Mouse (Mus musculus) hindbrain, embryonic 16.5 days (tissue): ENCODE data around the gene Ubqln4. TPM values are rescaled to one million over a fixed set of nuclear protein-coding genes. Genes with fewer than 3 reads are reported as not detected.

Source experiments
- ATAC-seq: fragments of 200-750 bp; cut with Nextera tagmentation; 2 replicates; pipeline ENCODE4 v1.8.0; 2017; ENCODE audit warnings: moderate TSS enrichment, moderate library complexity
- H3K27ac ChIP-seq: fragments of 300-500 bp; sonication (generic); 2 replicates; pipeline ENCODE4 v1.5.1; 2014; ENCODE audit warnings: low read depth, mild to moderate bottlenecking, control low read depth, low read length, moderate library complexity
- H3K27me3 ChIP-seq: fragments of 300-500 bp; sonication (generic); replicated peaks from 2 replicates; pipeline ENCODE4 v1.6.1; 2014; ENCODE audit warnings: low read length; ENCODE audit not compliant: control insufficient read depth, insufficient read depth
- H3K36me3 ChIP-seq: fragments of 300-500 bp; sonication (generic); 2 replicates; pipeline ENCODE4 v1.6.1; 2014; ENCODE audit warnings: mild to moderate bottlenecking, low read length, moderate library complexity, mixed read lengths; ENCODE audit not compliant: control insufficient read depth, insufficient read depth
- H3K4me1 ChIP-seq: fragments of 300-500 bp; sonication (generic); 2 replicates; pipeline ENCODE4 v1.6.1; 2014; ENCODE audit warnings: low read depth, low read length; ENCODE audit not compliant: control insufficient read depth, insufficient read depth
- H3K4me2 ChIP-seq: fragments of 300-500 bp; sonication (generic); 2 replicates; pipeline ENCODE4 v1.6.1; 2014; ENCODE audit warnings: mild to moderate bottlenecking, low read length, control low read depth, moderate library complexity
- H3K4me3 ChIP-seq: fragments of 300-500 bp; sonication (generic); 2 replicates; pipeline ENCODE4 v1.5.1; 2014; ENCODE audit warnings: mild to moderate bottlenecking, low read length, control low read depth, moderate library complexity
- H3K9ac ChIP-seq: fragments of 300-500 bp; sonication (generic); 2 replicates; pipeline ENCODE4 v1.6.1; 2014; ENCODE audit warnings: low read depth, mild to moderate bottlenecking, control low read depth, low read length, moderate library complexity
- H3K9me3 ChIP-seq: fragments of 300-500 bp; sonication (generic); 2 replicates; pipeline ENCODE4 v1.6.1; 2014; ENCODE audit warnings: mild to moderate bottlenecking, low read length, moderate library complexity; ENCODE audit not compliant: control insufficient read depth
- WGBS: fragments of 180-500 bp; shearing (Covaris S2); extraction: QIAGEN DNeasy Blood & Tissue Kit; methylation state at CpG from one replicate; pipeline ENCODE4 v1.1.7; 2014; 5-methylcytosine and 5-hydroxymethylcytosine counted together
- polyA plus RNA-seq: library from polyadenylated mRNA; unstranded; fragments of >200 nt; fragmentation: Nextera tagmentation; extraction: Ambion mirVana; gene quantifications from 2 replicates; pipeline ENCODE4 v1.2.1, GENCODE M21; 2015

Gene Ubqln4
- polyA plus RNA-seq, 1 experiment from 2014 or later = 40.1 TPM

GRCm38 (mm10) chr3:88579454-88580117 is 26.0 kb downstream of the Ubqln4 start:
- H3K4me1 ChIP-seq = peaks cover 12% of the 10 kb centered on the region
- H3K4me3 ChIP-seq = peak overlapping the region; percentile 98
- H3K9ac ChIP-seq = peak overlapping the region; percentile 98
- no peaks in the 10 kb centered on the region for H3K27me3 ChIP-seq
- H3K27ac ChIP-seq = peak overlapping the region; percentile 78
- peak; percentile 93 for ATAC-seq
- no peaks in the 10 kb centered on the region for H3K9me3 ChIP-seq
- peaks cover 15% of the 10 kb centered on the region for H3K36me3 ChIP-seq
- under 1% methylated on average over 34 of the region's 34 CpGs for WGBS
- peak overlapping the region; percentile 75 for H3K4me2 ChIP-seq

DNA sequence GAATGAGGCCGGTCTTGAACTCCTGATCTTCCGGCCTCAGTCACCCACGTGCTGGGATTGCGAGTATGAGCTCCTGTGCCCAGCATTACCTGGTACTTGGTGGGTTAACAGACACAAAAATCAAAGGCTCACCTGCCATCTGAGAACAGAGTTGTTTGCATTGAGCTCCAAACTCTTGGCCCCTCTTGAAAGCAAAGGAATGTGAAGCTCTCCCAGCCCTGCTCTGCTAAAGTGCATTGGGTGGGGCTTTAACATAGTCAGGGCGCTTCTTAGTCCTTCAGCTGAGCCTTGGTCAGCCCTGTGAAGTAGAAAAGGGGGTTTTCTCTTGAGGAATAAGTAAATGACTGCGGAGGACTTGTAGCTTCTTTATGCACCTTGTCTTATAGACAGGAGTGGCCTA is 32.2 kb downstream of the Ubqln4 start:
- no peak overlapping the region for H3K27ac ChIP-seq
- ATAC-seq = no peak
- H3K36me3 ChIP-seq = peaks cover 38% of the 10 kb centered on the region
- H3K9me3 ChIP-seq = no peaks in the 10 kb centered on the region
- H3K4me3 ChIP-seq = no peak overlapping the region
- H3K4me1 ChIP-seq = peaks cover 4% of the 10 kb centered on the region; the same call in 1 of the 2 replicates
- H3K9ac ChIP-seq = no peak overlapping the region
- 96% methylated on average over 6 of the region's 6 CpGs for WGBS
- H3K4me2 ChIP-seq = no peak overlapping the region
- H3K27me3 ChIP-seq = no peaks in the 10 kb centered on the region

DNA sequence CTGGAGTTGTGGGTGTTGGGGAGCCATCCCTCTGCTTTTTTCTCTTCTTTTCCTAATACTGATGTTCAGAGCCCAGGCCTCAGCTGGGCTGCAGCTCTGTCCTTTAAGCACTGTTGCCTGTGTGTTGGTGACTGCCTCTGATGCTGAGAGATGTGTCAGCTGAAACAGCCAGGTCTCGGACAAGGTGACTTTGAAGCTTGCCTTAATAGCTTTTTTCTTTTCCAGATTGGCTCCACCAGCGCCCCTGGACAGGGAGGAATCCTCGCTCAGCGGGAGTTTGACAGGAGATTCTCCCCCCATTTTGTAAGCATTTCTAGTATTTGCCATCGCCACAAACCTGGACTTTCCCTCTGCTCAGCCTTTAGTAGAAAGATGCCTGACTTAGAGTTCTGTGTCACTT is 33.1 kb downstream of the Ubqln4 start:
- ATAC-seq = no peak
- 97% methylated on average over 5 of the region's 5 CpGs for WGBS
- H3K27me3 ChIP-seq = no peaks in the 10 kb centered on the region
- no peak overlapping the region for H3K4me2 ChIP-seq
- H3K4me1 ChIP-seq = no peaks in the 10 kb centered on the region
- peaks cover 38% of the 10 kb centered on the region for H3K36me3 ChIP-seq
- no peak overlapping the region for H3K9ac ChIP-seq
- no peak overlapping the region for H3K27ac ChIP-seq
- H3K9me3 ChIP-seq = no peaks in the 10 kb centered on the region
- H3K4me3 ChIP-seq = no peak overlapping the region

- H3K9ac ChIP-seq = no peak overlapping the region
- no peaks in the 10 kb centered on the region for H3K9me3 ChIP-seq
- no peak overlapping the region for H3K27ac ChIP-seq
- no peaks in the 10 kb centered on the region for H3K27me3 ChIP-seq
- H3K4me3 ChIP-seq = no peak overlapping the region
- WGBS = 33% methylated on average over 5 of the region's 5 CpGs
- ATAC-seq = no peak
- H3K36me3 ChIP-seq = peaks cover 23% of the 10 kb centered on the region
- H3K4me1 ChIP-seq = no peaks in the 10 kb centered on the region; the same call in 1 of the 2 replicates
- no peak overlapping the region for H3K4me2 ChIP-seq
Measured at GRCm38 (mm10) chr3:88590246-88590645, 36.7 kb downstream of the Ubqln4 start.

GRCm38 (mm10) chr3:88591044-88591443 is 37.5 kb downstream of the Ubqln4 start:
- H3K36me3 ChIP-seq = peaks cover 18% of the 10 kb centered on the region
- H3K9ac ChIP-seq = no peak overlapping the region
- H3K4me3 ChIP-seq = no peak overlapping the region
- no peaks in the 10 kb centered on the region for H3K9me3 ChIP-seq
- no peaks in the 10 kb centered on the region for H3K27me3 ChIP-seq
- H3K27ac ChIP-seq = no peak overlapping the region
- ATAC-seq = no peak
- WGBS = 68% methylated on average over 3 of the region's 3 CpGs
- no peak overlapping the region for H3K4me2 ChIP-seq
- no peaks in the 10 kb centered on the region; the same call in 1 of the 2 replicates for H3K4me1 ChIP-seq

GRCm38 (mm10) chr3:88591950-88592731 is 38.6 kb downstream of the Ubqln4 start:
- 0 out of 2 replicates have a peak overlapping the region, but pooled peaks have one; percentile 5 for H3K4me2 ChIP-seq
- H3K9ac ChIP-seq = 0 out of 2 replicates have a peak overlapping the region, but pooled peaks have one; percentile 22
- H3K36me3 ChIP-seq = peaks cover 10% of the 10 kb centered on the region
- no peaks in the 10 kb centered on the region; the same call in 1 of the 2 replicates for H3K4me1 ChIP-seq
- no peak overlapping the region for H3K27ac ChIP-seq
- ATAC-seq = no peak
- no peaks in the 10 kb centered on the region for H3K9me3 ChIP-seq
- H3K4me3 ChIP-seq = no peak overlapping the region
- WGBS = 38% methylated on average over 9 of the region's 9 CpGs
- no peaks in the 10 kb centered on the region for H3K27me3 ChIP-seq

GRCm38 (mm10) chr3:88592942-88593576 is 39.5 kb downstream of the Ubqln4 start:
- H3K9ac ChIP-seq = no peak overlapping the region
- WGBS = 78% methylated on average over 10 of the region's 10 CpGs
- H3K4me3 ChIP-seq = no peak overlapping the region
- no peaks in the 10 kb centered on the region; the same call in 1 of the 2 replicates for H3K4me1 ChIP-seq
- no peaks in the 10 kb centered on the region for H3K27me3 ChIP-seq
- no peak overlapping the region for H3K4me2 ChIP-seq
- ATAC-seq = no peak
- H3K27ac ChIP-seq = no peak overlapping the region
- H3K36me3 ChIP-seq = peaks cover 1% of the 10 kb centered on the region
- H3K9me3 ChIP-seq = no peaks in the 10 kb centered on the region

GRCm38 (mm10) chr3:88593893-88594580 is 40.5 kb downstream of the Ubqln4 start:
- Histone ChIP-seq H3K4me2 (no peak overlapping the region), H3K9me3 (no peaks in the 10 kb centered on the region), H3K36me3 (no peaks in the 10 kb centered on the region), H3K9ac (no peak overlapping the region), H3K27ac (no peak overlapping the region), H3K27me3 (no peaks in the 10 kb centered on the region), H3K4me1 (no peaks in the 10 kb centered on the region; the same call in 1 of the 2 replicates), H3K4me3 (no peak overlapping the region)
- 62% methylated on average over 10 of the region's 10 CpGs for WGBS
- ATAC-seq = no peak
